Mouse (Mus musculus) megakaryocyte-erythroid progenitor cell, adult 5-6 weeks (primary cell): ENCODE measurements around the gene Tmem72. TPM values are rescaled to one million over a fixed set of nuclear protein-coding genes. Genes with fewer than 3 reads are reported as not detected.

Experiments
- ATAC-seq: replicated peaks from 2 replicates; pipeline ENCODE4 v1.8.0; 2016; ENCODE audit warnings: mild to moderate bottlenecking, inconsistent platforms; ENCODE audit not compliant: severe bottlenecking, poor library complexity, low FRiP score, low TSS enrichment
- total RNA-seq, 2 experiments: library from RNA; stranded (forward) in 1 of 2; stranded (reverse) in 1 of 2; fragments of 200-1000, 215-1000 nt in 1 of 2; fragments of >200 nt in 1 of 2; fragmentation: Nextera tagmentation in 1 of 2; gene quantifications; 2 replicates each; pipeline ENCODE4 v1.2.3; 2014 to 2017

Gene Tmem72
- total RNA-seq (2014; fragmentation: Nextera tagmentation) = 0.11 and 0.27 TPM in 2 replicates
- under 0.01 and 0.09 TPM in 2 replicates for total RNA-seq (2017)

GRCm38 (mm10) chr6:116716666-116717065 is at the start of gene Tmem72:
Tmem72 (minus strand) TSS chr6:116716913.
- no peak for ATAC-seq

- no peak for ATAC-seq
Measured at GRCm38 (mm10) chr6:116764524-116764923, 47.8 kb upstream of the Tmem72 start.

- no peak for ATAC-seq
Measured at GRCm38 (mm10) chr6:116762333-116762732, 45.6 kb upstream of the Tmem72 start.

- ATAC-seq = no peak
Measured at GRCm38 (mm10) chr6:116760181-116760580, 43.5 kb upstream of the Tmem72 start.

GRCm38 (mm10) chr6:116756364-116756763 is 39.7 kb upstream of the Tmem72 start:
- no peak for ATAC-seq

GRCm38 (mm10) chr6:116738046-116738445 is 21.3 kb upstream of the Tmem72 start:
- no peak for ATAC-seq

- no peak for ATAC-seq
Measured at GRCm38 (mm10) chr6:116735361-116735760, 18.6 kb upstream of the Tmem72 start.

- no peak for ATAC-seq
Measured at GRCm38 (mm10) chr6:116733577-116733976, 16.9 kb upstream of the Tmem72 start.

- 0 out of 2 replicates have a peak, but pooled peaks have one; percentile 37 for ATAC-seq
Measured at GRCm38 (mm10) chr6:116724489-116725160, 7.9 kb upstream of the Tmem72 start.

GRCm38 (mm10) chr6:116718920-116719319 is 2.2 kb upstream of the Tmem72 start:
- ATAC-seq = no peak

- no peak for ATAC-seq
Measured at GRCm38 (mm10) chr6:116718361-116718760, 1.6 kb upstream of the Tmem72 start.

GRCm38 (mm10) chr6:116717851-116718250 is 1.1 kb upstream of the Tmem72 start:
- ATAC-seq = no peak

- no peak for ATAC-seq
Measured at GRCm38 (mm10) chr6:116715166-116715565, 1.5 kb downstream of the Tmem72 start.

GRCm38 (mm10) chr6:116714576-116714975 is 2.1 kb downstream of the Tmem72 start:
- no peak for ATAC-seq

- ATAC-seq = no peak
Measured at GRCm38 (mm10) chr6:116713966-116714365, 2.7 kb downstream of the Tmem72 start.

- ATAC-seq = no peak
Measured at GRCm38 (mm10) chr6:116712503-116712902, 4.2 kb downstream of the Tmem72 start.

- ATAC-seq = no peak
Measured at GRCm38 (mm10) chr6:116712062-116712461, 4.7 kb downstream of the Tmem72 start.

GRCm38 (mm10) chr6:116704320-116704719 is 12.4 kb downstream of the Tmem72 start:
- ATAC-seq = no peak

- no peak for ATAC-seq
Measured at GRCm38 (mm10) chr6:116700821-116701220, 15.9 kb downstream of the Tmem72 start.

- ATAC-seq = no peak
Measured at GRCm38 (mm10) chr6:116697896-116698425, 18.8 kb downstream of the Tmem72 start.

- 0 out of 2 replicates have a peak, but pooled peaks have one; percentile 14 for ATAC-seq
Measured at GRCm38 (mm10) chr6:116697413-116697812, 19.3 kb downstream of the Tmem72 start.
